Mouse (Mus musculus) Muller cell, postnatal 12 days (primary cell): ENCODE data around the gene Hbb-y.
"Not testable (repeated sequence)": the region's sequence is repeated elsewhere in the genome, so short reads cannot be mapped to it uniquely, and the experiment has no call there.

Source experiments
- DNase-seq: peaks from one replicate; pipeline ENCODE4 v3.0.0-alpha.2; 2015; ENCODE audit errors: inconsistent ontology term

Hbb-y gene

DNA sequence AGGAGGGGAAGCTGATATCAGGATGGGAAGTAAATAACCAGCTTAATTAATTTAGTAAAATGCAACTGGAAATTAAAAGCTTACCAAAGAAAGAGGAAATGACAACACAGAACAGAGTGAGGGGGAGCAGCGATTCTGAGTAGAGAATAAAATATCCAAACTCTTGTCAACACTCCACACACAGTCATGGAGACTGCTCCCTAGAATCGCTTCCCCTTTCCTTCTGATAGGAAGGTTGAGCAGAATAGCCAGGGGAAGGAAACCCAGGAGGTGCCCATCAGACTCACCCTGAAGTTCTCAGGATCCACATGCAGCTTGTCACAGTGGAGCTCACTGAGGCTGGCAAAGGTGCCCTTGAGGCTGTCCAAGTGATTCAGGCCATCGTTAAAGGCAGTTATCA, 39.9 kb downstream of the Hbb-y start:
- DNase-seq = not testable (repeated sequence)

GRCm38 (mm10) chr7:103812174-103812573, 40.8 kb downstream of the Hbb-y start:
- DNase-seq = no peak

- no peak for DNase-seq
Observed at GRCm38 (mm10) chr7:103811223-103811845, 41.7 kb downstream of the Hbb-y start.

- DNase-seq = no peak
Observed at GRCm38 (mm10) chr7:103810746-103811145, 42.3 kb downstream of the Hbb-y start.

DNA sequence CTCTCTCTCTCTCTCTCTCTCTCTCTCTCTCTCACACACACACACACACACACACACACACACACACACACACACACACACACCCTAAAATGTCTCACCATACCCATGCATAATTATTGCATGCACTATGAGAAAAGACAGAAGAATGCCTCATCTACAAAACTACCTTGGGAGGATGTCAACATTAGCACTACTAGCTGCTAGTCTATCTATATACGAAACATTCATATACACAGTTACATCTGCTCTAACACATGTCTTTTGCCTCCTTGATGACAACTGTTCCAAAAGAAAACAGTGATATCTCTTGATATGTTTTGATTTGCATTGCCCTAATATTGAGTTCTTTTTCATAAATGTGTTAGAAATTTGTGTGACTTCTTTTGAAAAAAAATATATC, 42.7 kb downstream of the Hbb-y start:
- no peak for DNase-seq

GRCm38 (mm10) chr7:103809801-103810155, 43.2 kb downstream of the Hbb-y start:
- DNase-seq = no peak

- no peak for DNase-seq
Observed at GRCm38 (mm10) chr7:103808971-103809800, 43.8 kb downstream of the Hbb-y start.

- DNase-seq = not testable (repeated sequence)
Observed at GRCm38 (mm10) chr7:103808120-103808519, 44.9 kb downstream of the Hbb-y start.

GRCm38 (mm10) chr7:103806856-103807255, 46.2 kb downstream of the Hbb-y start:
- peak; percentile 0 for DNase-seq
